Mouse (Mus musculus): Measurements from ENCODE around the gene Cd300lf.

DNA sequence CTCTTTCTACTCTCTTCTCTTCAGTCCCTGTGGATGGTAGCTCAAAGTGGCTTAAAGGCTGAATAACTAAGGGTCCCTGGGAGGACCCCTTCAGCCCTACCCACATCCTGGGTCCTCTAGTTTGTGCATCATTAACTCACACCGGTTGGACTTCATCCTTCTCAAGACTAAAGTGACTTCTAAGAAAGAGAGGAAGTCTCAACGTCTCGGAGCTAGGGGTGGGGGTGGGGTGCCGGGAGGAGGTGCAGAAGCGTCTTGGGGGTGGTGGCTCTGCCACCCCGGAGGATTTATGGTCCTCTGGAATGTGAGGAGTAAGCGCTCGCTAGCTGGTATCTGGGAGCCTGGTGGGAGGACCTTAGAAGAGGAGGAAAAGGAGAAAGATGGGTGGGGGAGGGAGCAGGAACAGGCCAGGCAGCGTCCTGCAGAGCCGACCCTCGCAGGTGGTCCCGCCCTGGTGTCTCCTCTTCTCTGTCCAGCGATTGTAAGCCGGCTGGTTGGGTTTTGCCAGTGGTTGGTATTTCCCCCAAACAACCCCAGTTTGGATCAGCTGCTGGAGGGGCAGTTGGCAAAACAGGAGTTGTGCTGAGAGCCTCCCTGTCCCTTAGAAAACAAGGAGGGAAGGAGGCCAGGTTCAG, 30.7 kb upstream of the Cd300lf start:
- TF ChIP-seq CTCF (IDR thresholded peaks at IDR 0.05; ENCODE audit: borderline replicate concordance, insufficient read depth, low read length), result no peak
- TF ChIP-seq POLR2A (IDR thresholded peaks at IDR 0.05; ENCODE audit: low read depth, low read length), result peak; percentile 54; the same call in 1 of the 2 replicates
